Mouse (Mus musculus) lung, postnatal 0 days (tissue): ENCODE data around the gene Celf2.

ENCODE experiments used
- CTCF ChIP-seq: IDR thresholded peaks from 2 replicates; pipeline ENCODE4 v1.5.1; 2016; ENCODE audit warnings: antibody characterized with exemption, mild to moderate bottlenecking
- EP300 ChIP-seq: IDR thresholded peaks from 2 replicates; pipeline ENCODE4 v1.6.1; 2016; ENCODE audit warnings: antibody characterized with exemption, mild to moderate bottlenecking, control low read depth

- TF ChIP-seq CTCF, result no peak
- TF ChIP-seq EP300, result no peak
These were observed 286.5 kb downstream of the Celf2 start for GRCm38 (mm10) chr2:7222886-7223285.
